Mouse (Mus musculus) heart, adult 2 months (tissue): ENCODE data around the gene Gas6.

ENCODE experiments used
- CTCF ChIP-seq: fragments of 200-600 bp; IDR thresholded peaks from 2 replicates; pipeline ENCODE4 v1.8.1; 2022; ENCODE audit warnings: antibody characterized with exemption, mild to moderate bottlenecking, moderate library complexity
- POLR2A ChIP-seq: fragments of 200-500 bp; IDR thresholded peaks from 2 replicates; pipeline ENCODE4 v1.6.1; 2011; ENCODE audit warnings: mild to moderate bottlenecking, low read depth, low read length, control low read depth; ENCODE audit not compliant: insufficient read depth

DNA sequence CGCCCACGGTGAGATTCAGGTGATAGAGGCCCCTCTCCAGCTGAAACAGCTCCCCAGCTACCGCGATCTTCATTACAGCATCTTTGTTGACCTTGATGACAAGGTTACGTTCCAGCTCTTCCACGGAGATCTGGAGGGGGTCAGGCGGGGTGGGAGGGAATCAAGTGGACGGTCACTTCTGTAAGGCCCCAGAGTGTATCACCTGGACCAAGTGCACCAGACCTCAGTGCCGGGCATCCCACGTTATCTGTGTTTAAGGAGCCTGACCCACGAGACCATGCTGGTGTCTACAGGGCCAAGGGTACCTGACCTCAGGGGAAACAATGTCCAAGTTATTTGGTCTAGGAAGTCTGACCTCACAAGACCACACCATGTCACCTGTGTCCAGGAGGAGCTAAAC, 22.8 kb downstream of the Gas6 start:
- TF ChIP-seq CTCF, result no peak
- no peak for TF ChIP-seq POLR2A
